Mouse (Mus musculus) heart, adult 18-20 months (tissue): ENCODE measurements around the gene Dhrs2. TPM values are rescaled to one million over a fixed set of nuclear protein-coding genes. Genes with fewer than 3 reads are reported as not detected.
A peak's percentile ranks its signal among the peaks of the same experiment; 100 is the strongest.

ENCODE experiments used
- DNase-seq, 2 experiments: peaks; one replicate each; pipeline ENCODE4 v3.0.0; 2021 to 2022; ENCODE audit warnings: mixed read lengths in 1 of 2
- long read RNA-seq, 2 experiments: library from polyadenylated mRNA; stranded (forward); transcript quantifications; one replicate each; pipeline ENCODE4 v2.0.0; 2021
- total RNA-seq, 2 experiments: library from RNA; stranded (reverse); gene quantifications; 2 replicates each; pipeline ENCODE4 v1.2.3; 2021

Dhrs2 gene
- total RNA-seq: not detected
- long read RNA-seq, experiment 1: 0 reads
- long read RNA-seq, experiment 2: 0 reads

DNA sequence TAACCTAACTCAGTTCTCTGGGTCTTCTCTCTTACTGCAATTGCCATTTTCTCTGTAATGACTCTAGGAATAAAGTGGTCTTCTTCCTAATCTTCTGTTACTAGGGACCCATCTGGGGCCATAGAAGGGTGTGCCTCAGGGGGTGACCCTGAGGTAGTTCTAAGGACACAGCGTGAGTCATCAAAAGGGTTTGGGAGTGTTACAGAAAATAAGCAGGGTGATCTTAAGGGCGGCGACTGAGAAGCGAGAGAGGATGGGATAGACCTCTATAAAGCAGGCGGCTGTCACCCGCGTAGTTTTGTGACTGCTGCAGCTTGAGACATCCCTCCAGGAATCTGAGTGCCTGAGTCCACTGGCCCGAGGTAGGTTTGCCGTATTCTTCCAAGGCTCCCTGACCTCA is at the start of gene Dhrs2:
Gene Dhrs2 (plus strand): TSS at position 301 of the 400 bp plus-strand sequence.
- DNase-seq: no peak

DNA sequence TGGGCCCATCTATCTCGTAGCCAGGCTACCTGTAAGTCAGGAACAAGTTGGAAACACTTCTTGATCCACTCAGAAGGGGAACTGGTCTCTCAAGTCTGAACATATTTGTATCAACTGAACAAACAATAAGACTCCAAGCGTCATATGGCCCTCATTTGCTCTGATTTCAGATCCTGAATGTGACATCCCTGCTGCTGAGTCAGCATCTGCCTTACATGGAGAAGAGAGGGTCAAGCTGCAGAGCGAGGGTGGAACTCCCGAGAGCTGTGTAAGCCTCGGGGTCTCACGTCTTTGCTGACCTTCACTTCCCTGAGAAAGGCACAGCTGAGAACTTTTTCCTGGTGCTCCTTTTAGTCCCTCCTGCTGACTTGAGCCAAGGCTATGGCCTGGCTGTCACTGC is 47.6 kb upstream of the Dhrs2 start:
- DNase-seq: no peak

DNA sequence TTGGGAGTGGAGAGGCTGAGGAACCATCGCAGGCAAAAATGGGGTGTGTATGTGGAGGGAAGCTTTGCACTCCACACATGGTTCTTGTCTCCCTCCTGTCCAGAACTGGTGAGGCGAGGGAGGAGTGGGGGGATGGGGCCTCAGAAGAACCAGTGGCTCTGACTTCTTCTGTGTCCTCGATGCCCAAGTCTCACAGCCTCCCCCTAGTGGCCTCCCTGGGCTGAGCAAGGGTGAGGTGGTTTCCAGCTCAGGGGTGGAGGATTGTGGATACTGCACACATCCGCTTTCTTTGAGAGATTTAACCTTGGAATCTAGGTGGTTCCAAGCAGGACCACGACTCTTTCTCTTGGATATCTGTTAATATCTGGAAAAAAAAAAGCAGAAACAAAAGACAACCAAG is 44.5 kb upstream of the Dhrs2 start:
- DNase-seq: peak; percentile 26 to 53

DNA sequence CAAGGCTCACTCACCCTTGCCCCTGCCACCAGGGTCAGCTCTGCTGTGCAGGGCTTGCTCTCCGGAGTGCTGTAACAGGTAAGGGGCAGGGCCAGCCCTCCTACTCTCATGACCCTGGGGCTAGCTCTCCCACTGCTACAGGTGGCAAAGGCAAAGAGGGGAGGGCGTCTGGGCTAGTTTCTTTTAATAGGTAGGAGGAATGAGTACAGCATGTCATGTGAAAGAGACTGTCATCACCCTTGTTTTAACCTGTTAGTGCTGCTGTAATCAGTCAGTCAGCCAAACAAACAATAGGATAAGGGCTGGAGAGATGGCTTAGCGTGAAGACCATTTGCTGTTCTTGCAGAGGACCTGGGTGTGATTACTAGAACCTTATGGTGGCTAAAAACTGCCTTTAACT is 40.9 kb upstream of the Dhrs2 start:
- peak in 1 of 2 experiments; percentile 8 for DNase-seq

DNA sequence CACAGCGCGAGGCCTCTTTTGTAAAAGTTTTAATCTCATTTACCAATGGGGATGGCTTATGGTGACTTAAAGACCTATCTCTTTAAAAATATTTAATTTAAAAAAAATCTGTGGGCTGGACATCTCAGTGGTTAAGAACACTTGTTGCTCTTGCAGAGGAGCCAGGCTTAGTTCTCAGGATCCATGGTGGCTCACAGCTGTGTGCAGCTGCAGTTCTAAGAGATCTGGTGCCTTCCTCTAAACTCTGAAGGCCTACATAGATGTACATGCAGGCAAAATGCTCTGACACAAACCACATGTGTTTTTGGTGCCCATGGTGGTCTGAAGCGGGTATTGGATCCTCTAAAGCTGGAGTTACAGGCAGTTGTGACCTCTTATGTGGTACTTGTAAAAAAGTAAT is 38.6 kb upstream of the Dhrs2 start:
- no peak for DNase-seq

DNA sequence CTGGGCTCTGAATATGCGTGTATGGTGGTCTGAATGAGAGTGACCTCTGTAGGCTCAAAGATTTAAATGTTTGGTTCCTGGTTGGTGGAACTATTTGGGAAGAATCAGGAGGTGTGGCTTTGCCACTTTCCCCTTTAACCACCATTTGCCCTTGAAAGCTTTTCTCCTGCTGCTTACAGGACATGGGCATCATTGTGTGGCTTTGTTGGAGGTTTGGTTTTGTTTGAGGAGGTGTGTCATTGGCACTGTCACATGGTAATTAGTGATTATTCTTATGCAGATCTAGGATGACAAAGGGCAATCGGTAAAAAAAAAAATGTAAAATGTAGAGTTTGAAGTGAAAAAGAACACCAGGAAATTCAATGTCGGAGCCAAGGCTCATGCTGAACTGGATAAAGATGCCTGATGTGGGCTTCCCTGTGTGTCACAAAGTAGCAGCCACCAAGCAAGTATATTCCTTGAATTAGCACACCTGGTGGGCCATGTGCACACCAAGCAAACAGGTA is 37.1 kb upstream of the Dhrs2 start:
- DNase-seq: no peak

DNA sequence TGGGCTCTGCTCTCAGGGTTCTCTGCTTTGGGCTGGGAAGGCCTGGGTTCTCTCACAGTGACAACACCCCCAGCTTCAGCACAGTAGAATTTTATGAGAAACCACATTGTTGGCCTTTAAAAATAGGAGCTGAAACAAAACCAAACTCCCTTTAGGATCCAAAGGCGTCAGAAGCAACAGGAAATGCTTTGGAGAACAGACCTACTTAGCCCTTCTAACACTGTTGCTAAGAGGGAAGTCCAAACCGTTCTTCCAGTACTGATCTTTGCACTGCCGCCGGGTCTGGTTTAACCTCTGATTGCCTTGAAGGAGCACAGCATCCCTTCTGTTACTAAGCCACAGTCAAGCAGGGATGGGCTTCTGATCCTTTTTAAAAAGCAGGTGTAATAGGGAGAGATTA is 33.3 kb upstream of the Dhrs2 start:
- no peak for DNase-seq

DNA sequence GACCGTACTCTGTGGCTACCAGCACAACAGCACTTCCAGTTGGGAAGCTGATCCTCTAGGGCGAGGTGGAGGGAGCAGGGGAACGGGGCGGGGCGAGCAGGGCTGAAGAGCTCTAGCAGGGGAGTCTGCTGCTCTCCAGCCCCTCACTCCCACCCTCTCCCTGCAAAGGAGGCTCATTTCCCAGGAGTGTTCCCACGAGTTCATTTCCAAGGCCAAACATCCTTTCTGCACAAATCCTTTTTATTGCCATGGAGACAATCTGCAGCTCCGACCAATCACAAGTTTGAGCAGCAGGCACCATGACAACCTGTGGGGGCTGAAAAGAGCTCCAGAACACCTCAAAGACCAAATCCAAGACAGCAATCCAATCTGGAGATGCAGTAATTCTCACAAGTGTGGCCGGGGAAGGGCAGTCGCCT is 32.4 kb upstream of the Dhrs2 start:
- DNase-seq: no peak

DNA sequence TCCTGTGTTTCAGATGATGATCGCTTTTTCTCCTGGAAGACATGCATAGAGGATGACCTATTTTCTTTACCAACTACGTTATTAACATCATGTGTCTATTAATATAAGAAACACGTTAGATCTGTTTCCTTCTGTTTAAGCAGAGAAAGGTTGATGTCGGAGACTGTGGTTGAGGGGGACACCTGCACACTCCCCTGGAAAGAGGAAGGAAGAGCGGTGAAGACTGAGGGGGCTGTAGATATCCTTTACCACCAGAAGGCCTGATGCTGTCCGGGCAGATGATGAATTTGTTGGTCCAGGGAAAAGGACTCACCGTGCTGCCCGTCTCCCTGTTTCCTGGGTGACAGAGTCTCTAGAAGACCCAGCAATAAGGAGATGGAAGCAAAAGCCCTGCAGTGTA is 28.5 kb upstream of the Dhrs2 start:
- DNase-seq: no peak

DNA sequence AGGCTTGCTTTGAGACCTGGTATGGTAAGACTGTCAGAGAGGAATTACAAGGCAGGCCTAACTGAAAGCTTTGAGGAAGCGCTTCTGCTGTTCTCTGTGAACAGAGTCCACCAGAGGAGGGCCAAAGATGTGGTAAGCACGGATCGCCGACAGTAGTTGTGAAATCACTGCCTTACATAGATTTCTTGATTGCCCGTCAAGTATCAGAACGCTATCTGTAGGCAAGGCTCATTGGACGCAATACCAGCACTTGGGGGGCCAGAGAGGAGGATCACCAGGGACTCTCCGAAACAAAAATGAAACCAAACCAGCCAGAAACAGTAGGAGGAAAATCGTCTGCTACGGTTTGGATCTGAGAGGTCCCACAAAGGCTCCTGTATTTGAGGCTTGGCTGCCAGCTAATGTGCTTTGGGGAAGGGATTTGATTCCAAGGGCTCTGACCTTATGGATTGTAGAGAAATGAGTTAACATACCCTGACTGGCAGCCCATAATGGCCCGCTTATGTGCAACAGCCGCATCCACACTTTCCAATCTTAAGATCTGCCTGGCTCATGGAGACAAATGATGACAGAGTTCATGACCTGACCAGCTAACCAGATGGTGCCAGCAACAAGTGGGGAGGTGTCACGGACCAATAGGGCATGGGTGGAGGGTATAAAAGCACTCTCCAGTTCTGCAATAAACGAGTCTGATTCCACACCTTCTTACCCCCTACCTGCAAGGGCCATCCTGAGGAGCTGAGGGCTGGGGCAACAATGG is 27.8 kb upstream of the Dhrs2 start:
- DNase-seq: peak; percentile 29 to 56

DNA sequence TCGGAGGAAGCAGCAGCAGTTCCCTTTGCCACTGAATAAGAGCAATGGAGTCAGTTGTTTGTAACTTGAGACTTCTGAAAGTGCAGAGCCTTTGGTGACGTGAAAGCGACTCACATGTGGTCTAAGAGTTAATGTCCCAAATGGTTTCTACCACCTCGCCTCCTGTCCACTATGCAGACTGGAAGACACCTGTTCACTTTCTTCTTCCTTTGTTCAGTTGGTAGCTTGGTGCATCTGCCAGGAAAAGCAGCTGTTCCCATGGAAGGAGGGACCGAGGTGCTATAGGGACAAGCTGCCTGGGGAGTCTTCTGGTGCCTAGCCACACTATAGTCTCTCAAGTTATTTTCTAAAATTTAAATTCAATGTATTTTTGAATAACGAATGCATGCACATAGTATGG is 27.0 kb upstream of the Dhrs2 start:
- no peak for DNase-seq

DNA sequence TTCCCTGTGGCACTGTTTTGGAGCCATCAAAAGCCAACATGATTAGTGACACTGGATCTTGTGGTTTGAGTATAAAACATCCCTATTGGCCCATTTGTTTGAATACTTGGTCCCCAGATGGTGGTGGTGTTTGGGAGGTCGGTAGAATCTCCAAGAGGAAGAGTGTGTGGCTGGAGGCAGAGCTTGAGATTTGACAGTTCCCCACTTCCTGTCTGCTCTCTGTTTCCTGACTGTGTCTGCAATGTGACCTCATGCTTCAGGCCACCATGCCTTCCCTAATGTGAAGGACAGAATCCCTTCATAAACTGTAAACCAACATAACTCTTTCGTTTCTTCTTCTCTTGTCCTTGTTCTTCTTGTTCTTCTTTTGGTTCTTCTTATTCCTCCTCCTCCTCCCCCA is 24.7 kb upstream of the Dhrs2 start:
- no peak for DNase-seq

DNA sequence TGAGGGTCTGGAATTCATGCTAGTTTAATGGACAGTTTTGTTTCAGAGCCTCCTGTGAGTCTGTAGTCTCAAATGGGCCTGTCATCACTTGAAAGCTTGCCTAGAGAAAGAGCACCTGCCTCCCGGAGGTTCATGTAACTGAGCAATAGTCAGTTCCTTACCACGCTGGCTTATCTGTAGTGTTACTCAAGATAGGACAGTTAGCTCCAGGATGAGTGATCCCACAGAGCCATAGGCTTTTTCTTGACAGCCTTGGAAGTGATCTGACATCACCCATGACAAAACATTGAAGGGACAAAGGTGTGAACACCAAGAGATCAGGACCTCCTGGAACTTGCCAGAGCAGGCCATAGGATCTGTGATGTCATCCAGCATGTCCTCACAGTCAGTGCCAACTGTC is 23.6 kb upstream of the Dhrs2 start:
- DNase-seq: no peak

DNA sequence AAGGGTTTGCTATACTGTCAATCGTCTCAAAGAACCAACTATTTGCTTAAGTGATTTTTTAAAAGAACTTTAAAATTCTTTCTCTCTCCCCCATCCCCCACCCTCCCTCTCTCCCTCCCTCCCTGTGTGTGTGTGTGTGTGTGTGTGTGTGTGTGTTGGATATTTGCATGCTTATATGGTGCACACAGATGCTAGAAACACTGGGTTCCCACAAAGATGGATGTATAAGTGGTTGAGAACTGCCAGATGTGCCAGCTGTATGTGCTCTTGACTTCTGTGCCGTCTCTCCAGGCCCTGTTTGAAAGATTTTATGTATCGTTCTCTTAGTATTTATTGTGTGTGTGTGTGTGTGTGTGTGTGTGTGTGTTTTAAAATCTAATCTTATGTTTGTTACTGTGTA is 17.3 kb upstream of the Dhrs2 start:
- DNase-seq: no peak

DNA sequence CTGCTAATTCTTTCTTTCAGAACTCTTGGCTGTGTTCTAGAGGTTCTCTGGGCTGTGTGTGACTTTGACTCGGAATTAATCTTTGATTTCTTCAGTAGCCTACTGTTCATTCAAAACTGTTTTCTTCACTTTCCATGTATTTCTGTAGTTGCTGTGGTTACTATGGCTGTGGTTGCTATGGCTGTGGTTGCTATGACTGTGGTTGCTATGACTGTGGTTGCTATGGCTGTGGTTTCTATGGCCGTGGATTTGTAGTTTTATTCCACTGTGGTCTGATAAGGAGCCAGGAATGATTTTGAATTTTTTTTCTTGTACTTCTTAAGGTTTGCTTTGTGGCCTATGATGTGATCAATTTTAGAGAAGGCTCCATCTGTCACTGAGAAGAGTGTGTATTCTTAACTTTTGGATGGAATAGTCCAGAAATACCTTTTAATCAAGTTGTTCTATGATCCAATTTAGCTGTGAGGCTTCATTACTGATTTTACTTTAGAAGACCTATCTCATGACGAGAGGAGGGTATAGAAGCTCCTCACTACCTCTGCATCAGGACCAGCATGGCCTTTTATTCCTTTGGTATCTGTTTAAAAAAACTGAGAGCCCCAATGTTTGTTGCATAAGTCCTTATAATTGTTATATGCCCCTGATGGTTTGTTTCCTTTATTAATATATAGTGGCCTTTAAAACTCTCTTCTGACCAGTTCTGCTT is 16.6 kb upstream of the Dhrs2 start:
- no peak for DNase-seq

DNA sequence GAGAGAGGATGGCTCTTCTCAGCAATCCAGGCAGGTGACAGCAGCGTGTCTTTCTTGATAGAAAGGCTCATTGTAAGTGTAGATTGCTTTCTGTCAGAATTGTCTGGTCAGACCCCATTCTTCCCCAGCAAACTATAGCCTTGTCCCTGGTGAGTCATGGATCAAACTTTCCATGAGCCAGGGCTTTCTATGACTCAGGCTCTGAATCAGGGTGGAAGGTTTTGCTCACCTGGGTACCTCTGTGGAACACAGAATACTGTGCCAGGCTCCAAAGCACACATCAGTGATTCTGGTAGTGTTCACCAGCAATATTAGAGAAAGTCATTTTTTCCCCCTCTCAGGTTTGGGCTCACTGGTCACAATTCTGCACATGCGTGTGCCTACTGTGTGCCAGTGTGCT is 13.5 kb upstream of the Dhrs2 start:
- no peak for DNase-seq

DNA sequence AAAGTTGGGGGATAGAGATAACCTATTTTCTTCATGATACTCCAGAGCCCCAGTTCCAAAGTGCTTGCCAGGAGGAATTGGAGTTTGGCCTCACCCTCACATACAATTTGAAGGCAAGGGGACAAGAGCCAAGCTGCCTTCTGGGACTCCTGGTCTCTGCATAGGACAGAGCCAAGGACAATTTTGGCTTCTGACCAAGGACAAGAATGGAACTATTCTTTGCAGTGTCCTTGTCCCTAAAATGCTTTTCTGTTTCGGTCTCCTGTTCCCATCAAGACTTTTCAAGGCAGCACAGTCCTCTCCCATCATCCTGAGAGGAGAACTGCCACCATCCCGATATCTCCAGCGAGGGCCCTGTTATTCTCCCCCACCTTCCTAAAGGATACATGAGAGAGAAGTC is 8.2 kb upstream of the Dhrs2 start:
- DNase-seq: peak; percentile 29 to 50

DNA sequence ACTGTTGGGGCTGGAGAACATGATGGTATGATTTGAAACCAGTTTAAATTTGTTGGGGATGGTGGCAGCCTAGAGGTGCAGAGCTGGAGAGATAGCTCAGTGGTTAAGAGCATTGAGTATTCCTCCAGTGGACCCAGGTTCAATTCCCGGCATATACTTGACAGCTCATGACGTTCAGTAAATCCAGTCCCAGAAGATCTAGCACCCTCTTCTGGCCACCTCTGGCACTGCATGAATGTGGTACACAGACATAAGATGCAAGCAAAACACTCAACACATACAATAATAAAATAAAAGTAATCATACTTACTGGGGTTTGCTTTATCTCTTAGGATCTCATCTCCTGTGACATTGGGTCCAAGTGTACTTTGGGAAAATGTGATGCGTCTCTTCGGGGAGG is 7.3 kb upstream of the Dhrs2 start:
- peak in 1 of 2 experiments; percentile 64 for DNase-seq

DNA sequence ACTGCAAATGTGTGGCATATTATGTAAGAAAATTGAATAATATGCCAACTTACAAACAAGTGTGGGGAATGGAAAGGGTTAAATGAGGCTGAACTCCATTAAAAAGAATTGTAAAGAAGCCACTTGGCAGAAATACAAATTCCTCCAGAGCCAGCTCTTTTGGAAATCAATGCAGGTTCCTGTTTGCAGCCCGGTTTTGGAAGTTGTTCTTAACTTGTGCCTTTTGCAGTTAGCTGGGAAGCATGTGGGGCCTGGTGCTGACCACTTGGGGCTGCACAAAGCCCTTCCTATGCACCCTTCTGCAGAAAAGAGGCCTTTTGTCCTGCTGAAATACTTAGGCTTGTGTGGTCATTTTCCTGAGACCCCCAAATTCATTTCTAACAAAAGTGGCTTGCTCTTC is 1.4 kb downstream of the Dhrs2 start:
- no peak for DNase-seq

DNA sequence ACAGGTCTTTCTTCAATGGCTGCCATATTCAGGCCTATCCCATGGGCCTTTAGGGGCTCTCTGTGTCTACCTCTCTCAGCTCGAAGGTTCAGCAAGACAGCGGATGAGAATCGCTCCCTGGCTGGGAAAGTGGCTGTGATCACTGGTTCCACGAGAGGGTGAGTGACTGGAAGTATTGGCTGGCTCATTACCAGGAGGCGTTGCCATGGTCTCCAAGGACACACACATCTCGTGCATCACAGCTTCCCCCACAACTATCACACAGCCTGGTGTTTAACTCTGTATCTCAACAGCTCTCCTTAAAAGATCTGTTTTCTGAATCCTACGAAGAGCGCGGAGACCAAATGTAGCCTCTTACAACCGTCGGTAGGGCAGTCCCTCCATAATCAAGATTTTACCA is 12.8 kb downstream of the Dhrs2 start:
- no peak for DNase-seq

DNA sequence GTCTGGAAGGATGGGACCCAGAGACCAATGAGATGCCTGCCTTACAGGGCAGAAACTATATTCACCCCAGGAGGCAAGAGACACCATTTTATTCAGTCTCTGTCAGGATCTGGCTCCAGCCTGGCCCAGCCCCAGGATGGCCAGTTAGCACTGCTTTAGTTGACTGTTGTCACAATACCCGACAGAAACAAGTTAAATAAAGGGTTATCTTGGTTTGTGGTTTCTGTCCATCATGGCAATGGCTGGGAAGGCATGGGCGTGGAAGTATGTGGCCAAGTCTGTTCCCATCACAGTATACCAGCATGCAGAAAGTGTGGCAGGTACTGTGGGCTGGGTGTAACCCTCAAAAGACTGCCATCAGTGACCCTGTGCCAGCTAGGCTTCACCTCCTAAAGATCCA is 14.9 kb downstream of the Dhrs2 start:
- no peak for DNase-seq

DNA sequence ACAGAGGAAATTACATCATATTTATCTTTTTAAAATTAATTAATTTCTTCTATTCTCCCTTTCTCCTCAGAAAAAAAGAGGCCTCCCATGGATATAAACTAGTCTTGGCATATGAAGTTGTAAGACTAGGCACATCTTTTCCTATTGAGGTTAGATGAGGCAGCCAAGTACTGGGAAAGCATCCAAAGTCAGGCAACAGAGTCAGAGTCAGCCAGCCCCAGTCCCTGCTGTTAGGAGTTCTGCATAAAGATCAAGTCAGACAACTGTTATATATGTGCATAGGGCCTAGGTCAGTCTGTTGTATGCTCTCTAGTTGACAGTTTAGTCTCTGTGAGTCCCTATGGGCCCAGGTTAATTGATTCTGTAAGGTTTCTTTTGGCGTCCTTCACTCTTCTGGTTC is 20.9 kb downstream of the Dhrs2 start:
- peak in 1 of 2 experiments; percentile 2 for DNase-seq

DNA sequence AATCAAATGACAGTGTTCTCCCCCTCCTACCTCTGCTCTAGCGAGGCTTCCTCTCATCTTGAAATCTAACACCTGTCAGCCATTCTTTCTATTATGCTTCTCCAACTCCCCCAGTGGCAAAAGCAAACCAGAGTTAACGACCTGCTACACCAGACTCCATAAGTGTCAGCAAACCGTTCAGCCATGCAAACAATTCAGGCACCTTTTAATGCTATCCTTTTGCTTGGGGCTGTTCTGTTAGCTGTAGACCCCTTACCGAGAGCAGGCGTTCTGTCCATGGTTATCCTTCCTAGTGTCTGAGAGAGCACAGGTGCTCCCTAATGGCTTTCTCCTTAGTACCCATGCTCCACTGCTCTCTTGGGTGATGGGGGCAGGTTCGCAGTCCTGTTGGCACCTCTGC is 25.4 kb downstream of the Dhrs2 start:
- DNase-seq: no peak

DNA sequence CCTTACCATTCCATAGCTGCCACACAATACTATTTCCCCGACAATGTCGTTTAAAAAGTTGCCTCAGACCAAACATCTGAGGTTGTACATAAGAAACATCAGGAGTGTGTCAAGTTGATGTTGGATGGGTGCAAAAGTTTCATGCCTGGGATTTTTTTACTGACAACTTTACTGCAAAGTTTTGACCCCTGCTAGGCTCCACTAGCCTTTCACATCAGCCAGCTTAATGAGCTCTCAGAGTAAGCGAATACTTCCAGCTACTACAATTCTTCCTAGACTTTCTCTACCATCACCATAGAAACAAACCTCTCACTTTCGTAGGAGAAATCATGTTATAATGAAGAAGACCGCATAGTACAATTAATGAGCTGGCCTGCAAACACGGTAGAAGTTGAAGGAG is 26.5 kb downstream of the Dhrs2 start:
- no peak for DNase-seq
